Mouse (Mus musculus) MEL (cell line): ENCODE results near the gene Stum. TPM values are rescaled to one million over a fixed set of nuclear protein-coding genes. Genes with fewer than 3 reads are reported as not detected.

Source experiments
- DNase-seq: peaks from one replicate; pipeline ENCODE4 v3.0.0; 2011; ENCODE audit warnings: low read depth, low spot score
- H3K27ac ChIP-seq: 2 replicates; pipeline ENCODE4 v1.5.1; 2012; ENCODE audit warnings: low read depth, mild to moderate bottlenecking, control low read depth, low read length, moderate library complexity; ENCODE audit not compliant: control insufficient read depth
- H3K27me3 ChIP-seq, 2 experiments: fragments of 150-350 bp in 1 of 2; sonication (generic) in 1 of 2; 2 replicates each; pipeline ENCODE4 v1.6.1; 2012; ENCODE audit warnings: low read length in 2 of 2, mild to moderate bottlenecking in 2 of 2, improper control_type of control experiment in 1 of 2, moderate library complexity in 1 of 2; ENCODE audit not compliant: insufficient read depth in 2 of 2, control insufficient read depth in 1 of 2
- H3K36me3 ChIP-seq, 2 experiments: 2 replicates each; pipeline ENCODE4 v1.6.1; 2012 to 2014; ENCODE audit warnings: low read length in 2 of 2, improper control_type of control experiment in 1 of 2, inconsistent platforms in 1 of 2, mild to moderate bottlenecking in 1 of 2; ENCODE audit not compliant: insufficient read depth in 2 of 2, control insufficient read depth in 1 of 2
- H3K4me1 ChIP-seq, 2 experiments: fragments of 150-350 bp in 1 of 2; sonication (generic) in 1 of 2; 2 replicates each; pipeline ENCODE4 v1.6.1; 2012; ENCODE audit warnings: low read length in 2 of 2, improper control_type of control experiment in 1 of 2, mild to moderate bottlenecking in 1 of 2; ENCODE audit not compliant: insufficient read depth in 2 of 2, control insufficient read depth in 1 of 2
- H3K4me3 ChIP-seq, 2 experiments: fragments of 150-350 bp in 1 of 2; sonication (generic) in 1 of 2; 2 replicates each; pipeline ENCODE4 v1.5.1; 2012; ENCODE audit warnings: low read depth in 2 of 2, low read length in 2 of 2, mild to moderate bottlenecking in 2 of 2, moderate library complexity in 2 of 2, control low read depth in 1 of 2, improper control_type of control experiment in 1 of 2; ENCODE audit not compliant: control insufficient read depth in 1 of 2, insufficient read depth in 1 of 2
- H3K79me2 ChIP-seq: 2 replicates; pipeline ENCODE4 v1.6.1; 2012; ENCODE audit warnings: mild to moderate bottlenecking, low read length, moderate library complexity; ENCODE audit not compliant: control insufficient read depth, poor library complexity, insufficient read depth
- H3K9ac ChIP-seq: 2 replicates; pipeline ENCODE4 v1.6.1; 2012; ENCODE audit warnings: low read depth, mild to moderate bottlenecking, control low read depth, low read length, moderate library complexity; ENCODE audit not compliant: control insufficient read depth, poor library complexity, severe bottlenecking
- H3K9me3 ChIP-seq: fragments of 150-350 bp; sonication (generic); replicated peaks from 2 replicates; pipeline ENCODE4 v1.6.1; 2012; ENCODE audit warnings: mild to moderate bottlenecking, low read length, improper control_type of control experiment, moderate library complexity; ENCODE audit not compliant: insufficient read depth
- BHLHE40 ChIP-seq: IDR thresholded peaks from 2 replicates; pipeline ENCODE4 v1.6.1; 2012; ENCODE audit warnings: low read depth, mild to moderate bottlenecking, inconsistent platforms, low read length, improper control_type of control experiment, borderline replicate concordance
- CHD1 ChIP-seq: IDR thresholded peaks from 2 replicates; pipeline ENCODE4 v1.6.1; 2012; ENCODE audit warnings: low read depth, mild to moderate bottlenecking, inconsistent platforms, low read length, improper control_type of control experiment
- CHD2 ChIP-seq: IDR thresholded peaks from 2 replicates; pipeline ENCODE4 v1.6.1; 2011; ENCODE audit warnings: low read length, improper control_type of control experiment
- CTCF ChIP-seq, 3 experiments: IDR thresholded peaks in 2 of 3; conservative IDR thresholded peaks in 1 of 3; 2 replicates each; pipeline ENCODE4 v1.5.1; 2011 to 2012; ENCODE audit warnings: low read length in 3 of 3, low read depth in 2 of 3, mild to moderate bottlenecking in 2 of 3, improper control_type of control experiment in 1 of 3, inconsistent platforms in 1 of 3, mixed read lengths in 1 of 3, moderate library complexity in 1 of 3; ENCODE audit not compliant: control insufficient read depth in 1 of 3, insufficient read depth in 1 of 3, poor library complexity in 1 of 3, severe bottlenecking in 1 of 3
- E2F4 ChIP-seq: IDR thresholded peaks from 2 replicates; pipeline ENCODE4 v1.6.1; 2011; ENCODE audit warnings: low read depth, low read length, improper control_type of control experiment, borderline replicate concordance
- ELF1 ChIP-seq: IDR thresholded peaks from 2 replicates; pipeline ENCODE4 v1.6.1; 2014; ENCODE audit warnings: low read depth, mild to moderate bottlenecking, inconsistent platforms, low read length, improper control_type of control experiment, moderate library complexity
- EP300 ChIP-seq, 2 experiments: IDR thresholded peaks; 2 replicates each; pipeline ENCODE4 v1.6.1; 2011; ENCODE audit warnings: improper control_type of control experiment in 2 of 2, low read length in 2 of 2, low read depth in 1 of 2, mild to moderate bottlenecking in 1 of 2
- ETS1 ChIP-seq: IDR thresholded peaks from 2 replicates; pipeline ENCODE4 v1.6.1; 2012; ENCODE audit warnings: low read depth, mild to moderate bottlenecking, inconsistent platforms, low read length, improper control_type of control experiment, moderate library complexity
- GATA1 ChIP-seq: IDR thresholded peaks from 2 replicates; pipeline ENCODE4 v1.6.1; 2011; ENCODE audit warnings: low read depth, low read length, improper control_type of control experiment
- JUND ChIP-seq: IDR thresholded peaks from 2 replicates; pipeline ENCODE4 v1.6.1; 2011; ENCODE audit warnings: low read depth, mild to moderate bottlenecking, improper control_type of control experiment, low read length
- KAT2A ChIP-seq: conservative IDR thresholded peaks from 2 replicates; pipeline ENCODE4 v1.6.1; 2012; ENCODE audit warnings: low read depth, low read length, improper control_type of control experiment, inconsistent platforms
- MAFK ChIP-seq: IDR thresholded peaks from 2 replicates; pipeline ENCODE4 v1.6.1; 2011; ENCODE audit warnings: low read depth, mild to moderate bottlenecking, low read length, improper control_type of control experiment, borderline replicate concordance
- MAX ChIP-seq: IDR thresholded peaks from 2 replicates; pipeline ENCODE4 v1.6.1; 2011; ENCODE audit warnings: low read length, improper control_type of control experiment
- MAZ ChIP-seq: IDR thresholded peaks from 2 replicates; pipeline ENCODE4 v1.6.1; 2012; ENCODE audit warnings: low read depth, mild to moderate bottlenecking, inconsistent platforms, low read length, improper control_type of control experiment
- MXI1 ChIP-seq: IDR thresholded peaks from 2 replicates; pipeline ENCODE4 v1.6.1; 2011; ENCODE audit warnings: mild to moderate bottlenecking, low read depth, low read length, improper control_type of control experiment
- NELFE ChIP-seq: IDR thresholded peaks from 2 replicates; pipeline ENCODE4 v1.6.1; 2011; ENCODE audit warnings: low read depth, low read length, improper control_type of control experiment
- NRF1 ChIP-seq: IDR thresholded peaks from 2 replicates; pipeline ENCODE4 v1.6.1; 2014; ENCODE audit warnings: low read depth, mild to moderate bottlenecking, inconsistent platforms, low read length, improper control_type of control experiment, moderate library complexity; ENCODE audit not compliant: poor library complexity, insufficient read depth, severe bottlenecking
- POLR2A ChIP-seq, 2 experiments: IDR thresholded peaks; 2 replicates each; pipeline ENCODE4 v1.6.1; 2011 to 2012; ENCODE audit warnings: low read length in 2 of 2, mild to moderate bottlenecking in 2 of 2, control low read depth in 1 of 2, improper control_type of control experiment in 1 of 2, low read depth in 1 of 2, moderate library complexity in 1 of 2; ENCODE audit not compliant: control insufficient read depth in 1 of 2, insufficient read depth in 1 of 2, poor library complexity in 1 of 2
- POLR2AphosphoS2 ChIP-seq: IDR thresholded peaks from 2 replicates; pipeline ENCODE4 v1.6.1; 2011; ENCODE audit warnings: low read length, improper control_type of control experiment
- RCOR1 ChIP-seq: IDR thresholded peaks from 2 replicates; pipeline ENCODE4 v1.6.1; 2012; ENCODE audit warnings: low read depth, mild to moderate bottlenecking, inconsistent platforms, low read length, improper control_type of control experiment
- SIN3A ChIP-seq: IDR thresholded peaks from 2 replicates; pipeline ENCODE4 v1.6.1; 2012; ENCODE audit warnings: low read length, improper control_type of control experiment, inconsistent platforms
- SMC3 ChIP-seq: IDR thresholded peaks from 2 replicates; pipeline ENCODE4 v1.6.1; 2011; ENCODE audit warnings: low read depth, low read length, improper control_type of control experiment
- TAL1 ChIP-seq: IDR thresholded peaks from 2 replicates; pipeline ENCODE4 v1.6.1; 2012; ENCODE audit warnings: mild to moderate bottlenecking, inconsistent platforms, low read length, moderate library complexity, mixed read lengths
- TBP ChIP-seq: IDR thresholded peaks from 2 replicates; pipeline ENCODE4 v1.8.0; 2011; ENCODE audit warnings: low read depth, low read length, improper control_type of control experiment
- TCF12 ChIP-seq: IDR thresholded peaks from 2 replicates; pipeline ENCODE4 v1.6.1; 2014; ENCODE audit warnings: low read depth, mild to moderate bottlenecking, inconsistent platforms, low read length, improper control_type of control experiment, moderate library complexity
- UBTF ChIP-seq: IDR thresholded peaks from 2 replicates; pipeline ENCODE4 v1.6.1; 2012; ENCODE audit warnings: low read depth, mild to moderate bottlenecking, inconsistent platforms, low read length, improper control_type of control experiment, moderate library complexity, borderline replicate concordance; ENCODE audit not compliant: insufficient read depth
- USF1 ChIP-seq: IDR thresholded peaks from 2 replicates; pipeline ENCODE4 v1.6.1; 2014; ENCODE audit warnings: low read depth, mild to moderate bottlenecking, inconsistent platforms, low read length, improper control_type of control experiment, moderate library complexity
- USF2 ChIP-seq, 2 experiments: IDR thresholded peaks; 2 replicates each; pipeline ENCODE4 v1.6.1; 2011 to 2012; ENCODE audit warnings: improper control_type of control experiment in 2 of 2, low read length in 2 of 2, borderline replicate concordance in 1 of 2, inconsistent platforms in 1 of 2, low read depth in 1 of 2, mild to moderate bottlenecking in 1 of 2; ENCODE audit not compliant: insufficient read depth in 1 of 2
- ZMIZ1 ChIP-seq: IDR thresholded peaks from 2 replicates; pipeline ENCODE4 v1.6.1; 2012; ENCODE audit warnings: low read depth, mild to moderate bottlenecking, inconsistent platforms, low read length, improper control_type of control experiment, moderate library complexity
- polyA plus RNA-seq, 2 experiments: library from polyadenylated mRNA; stranded (reverse) in 1 of 2; unstranded in 1 of 2; fragments of >175 nt in 1 of 2; fragments of >200 nt in 1 of 2; gene quantifications; 2 replicates each; pipeline versions ENCODE4 v1.2.1 to v1.2.4; 2012; ENCODE audit warnings: low replicate concordance in 2 of 2, low read depth in 1 of 2; ENCODE audit not compliant: insufficient read length in 2 of 2, insufficient read depth in 1 of 2, missing spikeins in 1 of 2
- total RNA-seq: library from RNA; depleted of rRNA; stranded (reverse); fragments of 300-350 nt; gene quantifications from 2 replicates; pipeline ENCODE4 v1.2.3, GENCODE M21; 2012

The Stum gene
- total and polyA plus RNA-seq, 3 experiments: not detected

GRCm38 (mm10) chr1:180502566-180502965 is 19.3 kb upstream of the Stum start:
- Histone ChIP-seq H3K27me3 (peaks cover 3 to 9% of the 10 kb centered on the region in 2 experiments), H3K4me3 (no peak overlapping the region), H3K27ac (no peak overlapping the region), H3K4me1 (no peaks in the 10 kb centered on the region), H3K9me3 (no peaks in the 10 kb centered on the region), H3K9ac (no peak overlapping the region), H3K79me2 (no peaks in the 10 kb centered on the region), H3K36me3 (no peaks in the 10 kb centered on the region)
- no peak for TF ChIP-seq E2F4
- TF ChIP-seq NRF1: no peak
- TF ChIP-seq CTCF (IDR thresholded peaks at IDR 0.05 in 2 of 3, conservative IDR thresholded peaks at IDR 0.05 in 1 of 3; ENCODE audit: control insufficient read depth in 1 of 3, insufficient read depth in 1 of 3, low read depth in 2 of 3, low read length in 3 of 3, poor library complexity in 1 of 3, severe bottlenecking in 1 of 3): no peak
- no peak for TF ChIP-seq TBP
- TF ChIP-seq MXI1: no peak
- no peak for TF ChIP-seq POLR2AphosphoS2
- TF ChIP-seq RCOR1: no peak
- no peak for TF ChIP-seq CHD2
- no peak for TF ChIP-seq POLR2A (IDR thresholded peaks at IDR 0.05; ENCODE audit: control insufficient read depth in 1 of 2, insufficient read depth in 1 of 2, low read depth in 1 of 2, low read length in 2 of 2, poor library complexity in 1 of 2)
- TF ChIP-seq ETS1: no peak
- no peak for TF ChIP-seq SMC3
- no peak for TF ChIP-seq BHLHE40
- TF ChIP-seq UBTF: no peak
- TF ChIP-seq ELF1: no peak
- no peak for TF ChIP-seq EP300 (IDR thresholded peaks at IDR 0.05; ENCODE audit: low read depth in 1 of 2, low read length in 2 of 2)
- no peak for TF ChIP-seq USF2 (IDR thresholded peaks at IDR 0.05; ENCODE audit: borderline replicate concordance in 1 of 2, insufficient read depth in 1 of 2, low read depth in 1 of 2, low read length in 2 of 2)
- no peak for TF ChIP-seq CHD1
- no peak for TF ChIP-seq MAZ
- TF ChIP-seq MAX: no peak
- no peak for TF ChIP-seq SIN3A
- no peak for DNase-seq

GRCm38 (mm10) chr1:180500641-180501040 is 17.3 kb upstream of the Stum start:
- TF ChIP-seq TAL1 (no peak), TBP (no peak), USF1 (no peak), MAFK (no peak), NELFE (no peak), BHLHE40 (no peak), MAZ (no peak), TCF12 (no peak), CHD2 (no peak), POLR2A (IDR thresholded peaks at IDR 0.05; ENCODE audit: control insufficient read depth in 1 of 2, insufficient read depth in 1 of 2, low read depth in 1 of 2, low read length in 2 of 2, poor library complexity in 1 of 2) (no peak), KAT2A (no peak), ZMIZ1 (no peak), MAX (no peak), ETS1 (no peak), NRF1 (no peak), JUND (no peak), GATA1 (no peak)
- TF ChIP-seq, all 39 proteins: peak for 0
- Histone ChIP-seq H3K9me3 (no peaks in the 10 kb centered on the region), H3K4me3 (no peak overlapping the region), H3K4me1 (no peaks in the 10 kb centered on the region), H3K9ac (no peak overlapping the region), H3K79me2 (no peaks in the 10 kb centered on the region), H3K27me3 (peaks cover 3 to 11% of the 10 kb centered on the region in 2 experiments), H3K27ac (no peak overlapping the region), H3K36me3 (no peaks in the 10 kb centered on the region)
- DNase-seq: no peak
